Mouse (Mus musculus) left cerebral cortex, adult 18-20 months (tissue): ENCODE data around the gene Sema4a. TPM values are rescaled to one million over a fixed set of nuclear protein-coding genes. Genes with fewer than 3 reads are reported as not detected.

Experiments
- DNase-seq, 2 experiments: peaks; one replicate each; pipeline ENCODE4 v3.0.0; 2021 to 2022; ENCODE audit warnings: low spot score in 2 of 2, mixed read lengths in 1 of 2
- long read RNA-seq, 2 experiments: library from polyadenylated mRNA; stranded (forward); transcript quantifications; one replicate each; pipeline ENCODE4 v2.0.0; 2021
- total RNA-seq, 2 experiments: library from RNA; stranded (reverse); gene quantifications; 2 replicates each; pipeline ENCODE4 v1.2.3; 2021

The Sema4a gene
- total RNA-seq, result 10 to 100 TPM; 70.4 to 76.5 TPM
- long read RNA-seq, experiment 1, transcript Sema4a-214 (15 exons, 3,046 nt), result minor isoform, 8 of 59 reads
- long read RNA-seq, experiment 1, transcript Sema4a-213 (15 exons, 3,125 nt), result major isoform, 22 of 59 reads
- long read RNA-seq, experiment 1, partial matches to known transcripts, result 5 of 59 reads
- long read RNA-seq, experiment 1, other reads (novel, unspliced or antisense), result 17 of 59 reads
- long read RNA-seq, experiment 2, transcript Sema4a-215 (15 exons, 3,084 nt), result minor isoform, 7 of 40 reads
- long read RNA-seq, experiment 2, transcript Sema4a-214 (15 exons, 3,046 nt), result minor isoform, 6 of 40 reads
- long read RNA-seq, experiment 2, transcript Sema4a-213 (15 exons, 3,125 nt), result major isoform, 15 of 40 reads
- long read RNA-seq, experiment 2, partial matches to known transcripts, result 5 of 40 reads
- long read RNA-seq, experiment 2, other reads (novel, unspliced or antisense), result 6 of 40 reads

GRCm38 (mm10) chr3:88460983-88461696 is at the start of gene Sema4a:
Sema4a (minus strand) TSS chr3:88461182.
- DNase-seq, result no peak

- DNase-seq, result peak; percentile 89 to 93
These were observed 48.9 kb upstream of the Sema4a start, which contains the start of gene Lmna for GRCm38 (mm10) chr3:88509692-88510420. Lmna (minus strand) TSS chr3:88509956.

- no peak for DNase-seq
These were observed 48.3 kb upstream of the Sema4a start for GRCm38 (mm10) chr3:88509250-88509649.

- DNase-seq, result no peak
These were observed 44.8 kb upstream of the Sema4a start for GRCm38 (mm10) chr3:88505765-88506164.

GRCm38 (mm10) chr3:88505081-88505480 is 44.1 kb upstream of the Sema4a start:
- DNase-seq, result no peak

- DNase-seq, result no peak
These were observed 43.1 kb upstream of the Sema4a start for GRCm38 (mm10) chr3:88503881-88504746.

- peak; percentile 54 to 61 for DNase-seq
These were observed 42.5 kb upstream of the Sema4a start for GRCm38 (mm10) chr3:88503505-88503863.

GRCm38 (mm10) chr3:88502641-88503504 is 41.9 kb upstream of the Sema4a start:
- peak; percentile 92 to 94 for DNase-seq

- no peak for DNase-seq
These were observed 41.1 kb upstream of the Sema4a start for GRCm38 (mm10) chr3:88502031-88502571.

GRCm38 (mm10) chr3:88501366-88502030 is 40.5 kb upstream of the Sema4a start:
- no peak for DNase-seq

- DNase-seq, result no peak
These were observed 39.8 kb upstream of the Sema4a start for GRCm38 (mm10) chr3:88500655-88501365.

GRCm38 (mm10) chr3:88500087-88500486 is 39.1 kb upstream of the Sema4a start:
- no peak for DNase-seq

GRCm38 (mm10) chr3:88499580-88499979 is 38.6 kb upstream of the Sema4a start:
- DNase-seq, result no peak

- DNase-seq, result no peak
These were observed 34.9 kb upstream of the Sema4a start for GRCm38 (mm10) chr3:88495741-88496415.

- no peak for DNase-seq
These were observed 34.0 kb upstream of the Sema4a start for GRCm38 (mm10) chr3:88494836-88495628.

- no peak for DNase-seq
These were observed 33.0 kb upstream of the Sema4a start for GRCm38 (mm10) chr3:88493706-88494582.
